Mouse (Mus musculus): ENCODE measurements around the gene Gm11639. TPM values are rescaled to one million over a fixed set of nuclear protein-coding genes. Genes with fewer than 3 reads are reported as not detected.

Gene Gm11639
- total RNA-seq, 2 experiments from 2014 or later: 0.03 TPM

DNA sequence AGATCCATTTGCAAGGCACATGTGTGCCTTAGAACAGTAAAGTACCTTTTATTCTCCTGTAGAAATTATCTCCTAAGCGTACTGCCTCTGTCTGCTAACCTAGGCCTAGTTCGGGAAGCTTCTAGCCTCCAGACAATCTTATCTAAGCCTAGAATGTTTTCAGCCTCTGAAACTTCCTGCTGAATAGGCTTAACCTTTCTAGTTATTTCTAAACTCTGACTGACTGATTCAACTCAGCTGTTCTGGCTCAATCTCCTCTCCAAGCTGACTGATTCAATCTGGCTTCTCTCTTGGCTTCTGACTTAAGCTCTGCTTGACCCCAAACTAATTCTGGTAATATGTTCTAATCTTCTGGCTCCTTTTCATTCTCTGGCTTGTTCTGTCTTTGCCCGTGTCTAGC lies 463.8 kb downstream of the Gm11639 start:
- intact Hi-C loops (cut with DNase I): no loop called here
- DNase-seq (ENCODE audit: low spot score): no peak

DNA sequence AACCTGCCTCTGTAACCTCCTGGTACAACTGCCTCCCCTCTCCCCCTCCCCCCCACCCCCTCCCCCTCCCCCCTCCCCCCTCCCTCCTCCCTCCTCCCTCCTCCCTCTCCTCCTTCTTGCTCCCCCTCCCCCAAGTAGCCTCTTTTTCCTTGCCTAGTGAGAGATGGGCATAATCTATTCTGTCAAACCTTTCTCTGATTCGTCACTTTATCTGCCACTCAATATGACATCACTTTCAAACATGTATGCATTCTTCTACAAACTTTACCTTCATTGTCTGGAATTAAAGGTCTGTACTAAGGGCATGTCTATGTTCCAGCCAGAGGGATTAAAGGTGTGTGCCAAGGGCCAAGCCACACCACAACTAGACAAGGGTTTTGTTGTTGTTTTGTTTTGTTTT lies 464.3 kb downstream of the Gm11639 start:
- no peak for DNase-seq (ENCODE audit: low spot score)
- intact Hi-C loops (cut with DNase I): no loop called here

DNA sequence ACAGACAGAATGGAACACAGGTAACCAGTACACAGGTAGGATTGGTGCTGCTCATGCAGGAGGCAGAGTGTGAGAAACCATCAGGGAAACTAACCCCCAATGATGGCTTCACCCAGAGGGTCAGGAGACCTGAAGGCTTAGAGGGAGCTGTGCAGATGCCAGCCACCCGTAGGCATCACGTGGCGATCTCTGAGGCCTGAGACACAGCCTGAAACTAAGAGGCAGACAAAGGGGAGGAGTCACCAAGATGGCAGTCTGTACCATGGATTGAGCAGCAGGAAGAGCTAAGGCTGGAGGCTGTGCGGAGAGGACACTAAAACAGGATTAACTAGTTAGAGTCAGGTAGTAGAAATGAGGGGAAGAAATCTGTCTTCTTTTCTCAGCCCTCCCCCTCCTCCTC lies 465.2 kb downstream of the Gm11639 start:
- DNase-seq (ENCODE audit: low spot score): no peak
- intact Hi-C loops (cut with DNase I): no loop called here

DNA sequence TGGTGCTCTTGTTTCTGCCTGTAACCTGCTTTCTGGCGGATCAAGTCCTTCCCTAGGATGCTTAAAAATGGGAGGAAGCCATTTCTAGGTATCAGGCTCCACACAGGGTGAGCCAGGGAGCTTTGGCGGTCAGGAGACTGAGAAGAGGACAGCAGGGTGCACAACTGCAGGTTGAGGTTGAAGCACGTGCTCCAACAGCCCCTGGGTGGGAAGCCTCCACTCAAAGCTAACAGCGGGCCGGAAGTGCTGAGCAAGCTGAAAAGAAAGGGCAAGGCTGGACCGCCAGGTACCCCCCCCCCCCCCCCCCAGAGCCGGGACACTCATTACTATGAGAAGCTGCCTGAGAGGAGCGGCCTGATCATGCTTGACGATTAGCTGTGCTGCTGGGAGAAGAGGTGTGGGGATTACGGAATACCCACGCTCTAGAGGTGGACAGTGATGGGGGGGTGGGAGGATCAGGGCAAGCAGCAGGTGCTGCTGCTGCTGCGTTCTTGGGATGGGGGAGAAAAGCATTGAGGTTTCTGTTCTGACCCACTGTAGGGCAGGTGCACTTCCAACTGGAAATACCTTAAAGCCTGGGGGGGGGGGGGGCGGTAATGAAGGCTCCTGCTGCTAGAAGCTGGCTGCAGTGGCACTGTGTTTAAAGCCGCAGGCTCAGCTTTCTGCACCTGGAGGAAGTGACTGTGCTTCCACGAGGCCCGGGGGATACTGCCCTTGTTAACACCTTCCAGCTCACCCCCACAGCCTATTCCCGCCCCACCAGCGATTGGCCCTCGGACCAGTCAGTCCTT lies 465.9 kb downstream of the Gm11639 start:
- intact Hi-C loops (cut with DNase I): no loop called here

DNA sequence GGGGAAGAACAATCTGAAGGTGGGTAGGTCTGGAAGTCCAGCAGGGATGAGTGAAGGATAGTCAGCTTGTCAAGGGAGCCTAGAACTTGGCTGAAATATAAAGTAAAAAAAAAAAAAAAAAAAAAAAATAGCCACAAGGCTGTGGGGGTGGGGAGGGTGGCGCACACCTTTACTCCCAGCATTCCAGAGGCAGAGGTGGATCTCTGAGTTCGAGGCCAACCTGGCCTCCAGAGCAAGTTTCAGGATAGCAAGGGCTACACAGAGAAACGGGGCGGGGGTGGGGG lies 466.5 kb downstream of the Gm11639 start:
- intact Hi-C loops (cut with DNase I): no loop called here
- DNase-seq (ENCODE audit: low spot score): no peak

More for the DNA sequence above, 465.9 kb downstream of the Gm11639 start:
- no peak for DNase-seq (ENCODE audit: low spot score)

DNA sequence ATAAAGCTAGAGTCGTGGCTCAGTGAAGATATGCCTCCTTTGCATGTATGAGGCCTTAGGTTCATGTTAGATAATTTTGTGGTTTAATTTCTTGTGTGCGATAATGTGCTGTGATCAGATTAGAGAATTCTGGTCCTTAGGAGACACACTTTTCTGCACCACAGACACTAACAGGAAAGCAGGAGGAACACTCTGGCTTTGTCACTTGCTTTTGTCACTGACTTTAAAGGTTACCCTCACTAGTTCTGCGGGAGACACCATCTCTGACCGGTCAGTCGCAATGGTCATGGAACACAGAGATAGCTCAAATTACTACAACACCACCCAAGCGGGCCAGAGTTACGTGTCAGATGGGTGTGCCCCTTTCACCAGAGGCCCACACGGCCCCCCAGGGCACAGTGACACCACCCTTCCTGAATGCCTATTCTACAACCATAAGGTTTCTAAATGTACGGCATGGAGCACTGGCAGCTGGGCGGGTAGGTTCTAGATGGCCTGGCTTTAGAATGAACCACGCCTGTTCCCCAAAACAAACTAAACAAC lies 466.9 kb downstream of the Gm11639 start:
- intact Hi-C loops (cut with DNase I): no loop called here
- no peak for DNase-seq (ENCODE audit: low spot score)

DNA sequence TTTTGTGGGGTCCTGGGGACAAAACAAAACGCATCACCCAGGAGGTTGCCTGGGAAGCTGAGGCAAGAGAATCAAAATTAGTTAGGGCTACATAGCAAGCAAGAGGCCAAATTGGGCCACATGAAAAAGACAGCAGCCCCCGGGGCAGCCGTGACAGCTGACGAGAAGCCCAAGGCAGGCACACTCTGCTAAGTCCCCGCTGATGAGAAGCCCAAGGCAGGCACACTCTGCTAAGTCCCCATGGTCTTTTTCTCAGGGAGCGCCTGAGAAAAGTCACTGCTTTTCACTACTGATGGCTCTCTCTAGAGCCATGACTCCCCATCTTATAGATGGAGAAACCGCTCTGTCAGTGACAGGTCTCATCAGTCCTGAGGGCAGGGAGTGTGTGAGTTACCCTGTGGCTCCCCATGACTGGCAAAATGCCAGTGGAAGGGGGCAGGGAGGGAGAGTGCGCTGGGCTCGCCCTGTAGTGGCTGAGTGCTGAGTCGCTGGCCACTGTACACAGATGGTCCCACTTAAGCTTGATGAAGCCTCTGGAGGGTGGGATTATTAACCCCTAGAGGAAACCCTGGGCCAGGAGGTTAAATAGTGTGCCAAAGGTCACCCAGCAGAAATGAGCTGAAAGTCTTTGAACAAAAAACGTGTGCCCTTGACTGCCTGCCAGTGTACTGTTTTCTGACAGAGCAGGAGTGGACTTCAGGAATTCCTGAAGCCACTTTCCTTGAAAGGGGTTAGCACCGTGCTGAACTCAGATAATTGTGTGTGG lies 467.7 kb downstream of the Gm11639 start:
- intact Hi-C loops (cut with DNase I): no loop called here

DNA sequence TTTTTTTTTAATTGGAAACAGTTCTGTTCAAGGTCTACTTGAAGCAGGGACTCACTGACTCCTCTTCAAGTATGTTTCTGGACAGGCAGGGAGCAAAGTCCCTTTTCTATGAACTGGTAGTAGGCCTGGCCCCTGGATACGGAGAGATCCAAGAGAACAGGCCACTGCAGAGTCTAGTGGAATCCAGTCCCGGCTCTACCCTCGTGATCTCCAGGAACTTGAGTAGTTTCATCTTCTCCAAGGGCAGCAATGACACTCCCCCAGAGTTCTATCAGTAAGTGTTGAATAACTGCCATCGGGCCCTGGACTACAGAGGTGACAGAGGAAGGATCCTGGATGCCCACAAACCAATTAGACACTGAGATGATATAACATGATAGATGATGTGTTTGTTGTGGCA lies 470.4 kb downstream of the Gm11639 start:
- intact Hi-C loops (cut with DNase I): no loop called here
- DNase-seq (ENCODE audit: low spot score): no peak

More for the DNA sequence above, 467.7 kb downstream of the Gm11639 start:
- no peak for DNase-seq (ENCODE audit: low spot score)

DNA sequence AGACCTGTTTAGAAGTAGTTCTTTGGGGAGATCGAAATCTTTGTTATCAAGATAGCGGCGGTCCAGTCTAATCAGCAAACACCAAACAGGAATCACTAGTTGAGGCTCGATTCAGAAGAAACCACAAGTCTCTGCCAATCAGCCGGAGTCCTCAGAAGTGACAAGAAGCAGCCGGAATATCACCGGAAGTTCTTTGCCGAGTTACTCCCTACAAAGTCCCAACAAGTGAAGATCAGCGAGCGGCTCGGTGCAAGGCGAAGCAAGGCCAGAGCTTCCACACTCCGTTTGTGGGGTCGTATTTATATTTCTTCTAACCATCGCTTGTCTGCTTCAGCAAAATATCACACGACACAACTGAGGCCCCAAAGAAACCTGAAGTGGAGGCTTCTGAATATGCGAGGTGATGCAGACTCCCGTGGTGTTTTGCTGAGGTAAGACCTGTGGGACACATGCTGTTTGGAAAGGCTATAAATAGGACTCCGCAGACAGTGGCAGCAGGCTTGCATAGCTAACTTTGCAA lies 471.3 kb downstream of the Gm11639 start:
- no peak for DNase-seq (ENCODE audit: low spot score)
- intact Hi-C loops (cut with DNase I): no loop called here

DNA sequence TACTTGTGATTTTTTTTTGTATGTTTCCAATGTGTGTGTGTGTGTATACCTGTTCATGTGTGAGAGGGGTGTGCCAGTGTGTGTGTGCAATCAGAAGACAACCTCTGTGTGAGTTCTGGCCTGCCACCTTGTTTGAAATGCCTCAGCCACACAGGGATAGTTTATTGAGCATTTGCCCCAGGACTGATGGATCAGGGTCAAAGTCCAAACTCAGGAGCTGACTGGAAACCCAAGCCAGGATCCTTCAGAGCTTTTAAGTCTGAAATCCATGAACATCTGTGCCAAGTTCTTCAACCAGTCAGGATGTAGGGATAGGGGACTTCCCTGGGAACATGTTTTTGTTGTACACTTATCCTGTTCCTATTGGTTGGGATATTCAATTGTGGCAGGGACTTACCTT lies 472.5 kb downstream of the Gm11639 start:
- no peak for DNase-seq (ENCODE audit: low spot score)

DNA sequence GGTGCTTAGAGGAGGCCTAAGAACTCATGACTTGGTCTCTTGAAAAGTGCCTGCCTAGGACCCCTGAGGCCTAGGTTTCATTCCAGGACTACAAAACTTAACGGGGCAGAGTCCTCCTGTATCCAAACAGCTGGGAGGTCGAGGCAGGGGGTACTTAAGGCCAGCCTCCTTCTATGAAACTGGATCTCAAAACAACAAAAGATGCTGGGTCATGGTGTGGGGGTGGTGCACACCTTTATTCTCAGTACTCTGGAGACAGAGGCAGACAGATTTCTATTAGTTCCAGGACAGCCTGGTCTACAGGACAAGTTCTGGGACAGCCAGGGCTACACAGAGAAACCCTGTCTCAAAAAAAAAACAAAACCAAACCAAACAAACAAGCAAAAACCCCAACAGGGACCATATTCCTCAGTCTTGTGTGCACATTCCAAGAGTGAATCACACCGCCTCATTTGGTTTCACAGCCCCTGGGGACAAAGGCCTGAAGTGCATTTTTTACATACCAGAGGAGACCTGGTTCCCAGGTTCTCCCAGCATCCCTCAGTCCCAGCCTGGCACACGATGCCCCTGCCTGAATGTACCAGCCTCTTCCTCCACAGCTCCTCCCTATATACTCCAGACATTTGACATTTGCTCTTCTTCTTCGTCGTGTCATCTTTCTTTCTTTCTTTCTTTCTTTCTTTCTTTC lies 474.3 kb downstream of the Gm11639 start:
- DNase-seq (ENCODE audit: low spot score): no peak
- intact Hi-C loops (cut with DNase I): no loop called here

More for the DNA sequence above, 472.5 kb downstream of the Gm11639 start:
- intact Hi-C loops (cut with DNase I): no loop called here

DNA sequence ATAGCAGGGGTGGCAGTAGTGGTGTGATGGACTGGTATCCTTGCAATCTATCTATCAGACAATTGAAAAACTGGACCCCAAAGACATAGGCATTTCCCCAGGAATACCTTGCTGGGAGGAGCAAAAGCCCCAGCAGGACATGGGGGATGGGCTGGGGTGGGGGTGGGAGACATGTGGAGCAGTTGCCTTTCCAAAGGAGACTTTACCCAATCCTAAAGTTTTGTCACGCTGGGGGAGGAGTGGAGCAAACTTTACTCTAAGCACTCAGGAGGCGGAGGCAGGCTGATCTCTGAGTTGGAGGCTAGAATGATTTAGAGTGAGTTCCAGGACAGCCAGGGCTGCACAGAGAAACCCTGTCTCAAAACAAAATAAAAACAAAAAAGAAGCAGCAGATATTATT lies 475.9 kb downstream of the Gm11639 start:
- intact Hi-C loops (cut with DNase I): no loop called here
- DNase-seq (ENCODE audit: low spot score): no peak

DNA sequence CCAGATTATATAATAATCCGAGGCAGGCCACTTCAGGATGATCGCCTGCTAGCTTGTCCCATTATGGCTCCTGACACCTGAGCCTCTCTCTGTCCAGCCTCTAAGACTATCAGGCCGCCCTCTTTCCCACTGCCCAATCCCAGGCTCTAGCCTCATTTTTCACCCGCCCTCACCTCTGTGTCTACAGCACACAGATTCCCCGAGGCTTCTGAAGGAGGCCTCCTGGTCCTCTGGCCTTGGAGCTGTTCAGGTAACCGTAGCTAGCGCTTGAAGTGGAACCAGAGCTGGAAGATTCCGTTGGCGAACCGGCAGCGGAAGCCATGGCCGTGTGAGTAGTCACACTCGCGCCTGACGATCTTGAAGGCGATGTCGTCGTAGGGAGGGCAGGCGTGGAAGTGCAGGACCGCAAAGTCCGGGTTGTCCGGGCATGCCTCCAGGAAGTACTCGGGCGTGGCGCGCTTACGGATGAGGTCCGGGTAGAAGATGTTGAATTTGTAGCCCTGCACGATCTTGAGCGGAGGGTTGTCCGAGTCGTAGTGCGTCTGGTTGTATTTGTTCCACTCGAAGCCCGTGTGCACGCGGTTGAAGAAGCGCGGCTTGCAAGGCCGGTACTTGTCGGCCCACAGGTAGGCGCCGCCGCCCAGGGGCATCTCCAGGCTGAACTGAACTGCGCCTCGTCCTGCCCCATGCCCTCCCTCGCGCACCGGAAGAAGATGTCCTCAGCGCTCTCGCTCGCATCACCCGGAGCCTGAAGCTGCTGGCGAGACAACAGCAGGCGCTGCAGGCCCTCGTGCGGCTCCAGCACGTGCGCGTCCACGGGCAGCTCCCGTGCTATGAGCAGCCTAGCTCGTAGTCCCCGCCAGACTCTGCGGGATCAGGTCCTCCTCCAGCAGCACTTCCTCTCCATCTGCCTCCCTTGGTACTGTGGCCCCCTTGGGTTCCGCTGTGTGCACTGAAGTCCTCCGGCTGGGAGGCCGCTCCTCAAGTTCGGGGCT lies 479.3 kb downstream of the Gm11639 start:
- intact Hi-C loops (cut with DNase I): no loop called here
- DNase-seq (ENCODE audit: low spot score): no peak

DNA sequence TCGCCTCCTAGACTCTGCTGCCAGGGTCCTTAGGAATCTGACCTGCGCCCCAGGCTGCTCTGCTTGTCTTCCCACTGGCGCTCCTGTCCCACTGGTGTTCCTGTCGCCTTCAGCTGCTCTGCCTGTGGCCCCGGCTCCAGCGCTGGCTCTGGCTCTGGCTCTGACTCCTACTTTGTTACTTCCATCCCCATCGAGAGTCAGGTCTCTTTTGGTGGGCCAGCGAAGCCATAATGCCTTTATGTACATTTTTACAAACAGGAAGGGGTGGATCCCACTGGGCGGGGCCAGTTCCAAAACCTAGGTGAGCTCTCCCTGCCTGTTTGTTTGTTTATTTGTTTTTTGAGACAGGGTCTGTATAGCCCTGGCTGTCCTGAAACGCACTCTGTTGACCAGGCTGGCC lies 481.3 kb downstream of the Gm11639 start:
- intact Hi-C loops (cut with DNase I): no loop called here
- DNase-seq (ENCODE audit: low spot score): no peak

Other genes starting within 250 kb of the Gm11639 start
- gene Kansl1, start 216.8 kb upstream of the Gm11639 start, total RNA-seq (2021): 10 to 100 TPM; 26.3 to 28.1 TPM
- gene Cdc27, start 135.1 kb upstream of the Gm11639 start, total RNA-seq (2021): 10 to 100 TPM; 28.6 to 29.7 TPM
- gene Myl4, start 135.0 kb upstream of the Gm11639 start, total RNA-seq (2021): 100 to 1,000 TPM; 832 to 984 TPM
- 1 to 10 TPM; 3.1 to 3.8 TPM for gene Itgb3, start 77.7 kb upstream of the Gm11639 start, total RNA-seq (2021)